Mouse (Mus musculus): ENCODE measurements at regions not wholly inside any gene's neighbourhood (a gene's known extent, or its start where the extent isn't known, plus 50 kb on each side); places are given as distances from the start of the nearest gene placed in this dataset.

DNA sequence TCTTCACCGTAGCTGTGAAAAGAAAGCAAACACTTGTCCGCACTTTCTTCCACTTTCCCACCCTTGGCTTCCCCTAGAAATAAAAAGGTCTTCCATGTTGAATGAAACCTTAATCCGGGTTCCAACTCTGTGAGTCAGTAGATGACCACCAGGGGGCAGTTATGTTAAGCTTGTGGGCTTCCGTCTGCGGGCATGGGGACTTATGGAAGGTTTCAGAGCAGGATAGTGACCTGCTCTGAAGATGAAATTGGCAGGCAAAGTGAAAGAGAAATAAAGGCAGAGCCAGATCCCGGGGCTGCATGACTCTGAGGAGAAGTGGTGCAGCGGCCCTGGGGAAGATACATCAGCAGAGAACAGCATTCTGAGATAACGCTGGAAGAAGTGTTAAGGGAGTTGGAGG lies 139.1 kb downstream of the Ndfip2 start:
- no peak for TF ChIP-seq GATA1 (IDR thresholded peaks at IDR 0.05; ENCODE audit: borderline replicate concordance, low read length)
- no peak for TF ChIP-seq FLI1 (IDR thresholded peaks at IDR 0.05; ENCODE audit: low read length)

Data from megakaryocyte, embryonic 14.5 days (primary cell).